Comparison of ENCODE assay signal across 17 mouse cellular contexts in genomic region chr1:77452721-77453120, GRCm38 (mm10).
"Had no signal": no experiment of that assay in that cellular context is flagged by ENCODE, and none has a peak within 500 bp of the region (broad histone marks: within the 10 kb centered on the region; RNA-seq: fewer than 3 reads in every experiment).

No protein-coding gene starts in this region.

- H3K27me3 ChIP-seq: megakaryocyte, embryonic 14.5 days; midbrain, embryonic 12.5 days; neural tube, embryonic 12.5 days; stomach, embryonic 15.5 days had no signal

- H3K4me3 ChIP-seq: megakaryocyte, embryonic 14.5 days; midbrain, embryonic 12.5 days; myocyte; neural tube, embryonic 12.5 days; stomach, embryonic 15.5 days had no signal

- ATAC-seq: midbrain, embryonic 16.5 days had no signal

- H3K27ac ChIP-seq: macrophage; midbrain, embryonic 12.5 days; neural tube, embryonic 12.5 days; stomach, embryonic 15.5 days; stomach, postnatal 0 days had no signal

- H3K9me3 ChIP-seq: midbrain, embryonic 12.5 days; neural tube, embryonic 12.5 days; stomach, embryonic 15.5 days had no signal

- DNase-seq: lung, adult 18-20 months; lung, embryonic 14.5 days; lung, postnatal 14 days; lung, postnatal 36 days; midbrain, embryonic 14.5 days; right cerebral cortex, postnatal 14 days; thymus, adult 2 months; thymus, postnatal 25 days; thymus, postnatal 4 days had no signal

- H3K4me2 ChIP-seq: lung, embryonic 14.5 days; midbrain, embryonic 12.5 days; neural tube, embryonic 12.5 days; stomach, embryonic 15.5 days had no signal

- H3K9ac ChIP-seq: lung, embryonic 14.5 days; midbrain, embryonic 12.5 days; neural tube, embryonic 12.5 days; stomach, embryonic 15.5 days had no signal

- H3K4me1 ChIP-seq: megakaryocyte, embryonic 14.5 days; stomach, embryonic 15.5 days had no signal

- H3K36me3 ChIP-seq: midbrain, embryonic 12.5 days; neural tube, embryonic 12.5 days; stomach, embryonic 15.5 days had no signal
